Mouse (Mus musculus): Measurements from ENCODE around the gene Ptpre.

Ptpre gene

GRCm38 (mm10) chr7:135646976-135647375 lies 109.7 kb downstream of the Ptpre start:
- WGBS, result 78% methylated on average over 6 of the region's 6 CpGs

DNA sequence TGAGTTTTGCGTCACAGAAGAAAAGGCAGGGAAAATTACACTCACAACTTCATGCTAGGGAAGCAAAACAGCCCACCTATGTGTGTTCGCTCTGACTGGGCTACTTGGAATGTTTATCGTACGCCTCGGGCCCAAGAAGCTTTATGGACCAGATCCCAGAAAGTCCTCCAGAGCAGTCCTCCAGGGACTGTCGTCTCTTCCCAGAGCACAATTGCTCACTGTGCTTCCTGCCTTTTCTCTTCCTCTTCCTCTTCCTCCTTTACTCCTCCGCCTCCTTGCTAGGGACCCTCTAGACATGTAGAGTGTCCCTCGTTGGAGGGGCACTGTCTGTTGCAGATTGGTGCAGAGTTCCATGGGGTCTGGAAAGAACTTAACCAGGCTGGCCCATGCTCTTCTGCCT lies 111.5 kb downstream of the Ptpre start:
- 78% methylated on average over 8 of the region's 8 CpGs for WGBS

- 87% methylated on average over 1 of the region's 1 CpGs for WGBS
Measured at GRCm38 (mm10) chr7:135649306-135649705, 112.0 kb downstream of the Ptpre start.

DNA sequence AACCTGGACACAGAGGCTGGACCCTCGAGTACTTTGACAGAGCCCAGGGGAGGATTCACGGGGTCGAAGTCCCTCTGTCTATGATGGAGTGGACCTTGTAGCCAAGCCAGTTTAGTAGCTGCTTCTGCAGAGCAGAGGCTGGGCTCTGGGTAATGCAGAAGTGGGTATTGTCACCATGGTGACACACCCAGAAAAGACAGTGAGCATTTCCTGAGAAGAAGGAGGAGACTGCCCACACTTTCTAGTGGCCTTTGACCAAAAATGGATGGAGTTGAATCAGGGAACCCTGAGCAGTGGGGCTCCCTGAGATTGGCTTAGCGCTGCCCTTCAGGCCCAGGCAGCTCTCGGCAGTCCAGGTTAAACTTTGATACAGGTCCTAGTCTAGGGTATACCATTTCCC lies 112.8 kb downstream of the Ptpre start:
- WGBS, result 82% methylated on average over 5 of the region's 5 CpGs

- WGBS, result 66% methylated on average over 18 of the region's 18 CpGs
Measured at GRCm38 (mm10) chr7:135651831-135652511, 114.7 kb downstream of the Ptpre start.

DNA sequence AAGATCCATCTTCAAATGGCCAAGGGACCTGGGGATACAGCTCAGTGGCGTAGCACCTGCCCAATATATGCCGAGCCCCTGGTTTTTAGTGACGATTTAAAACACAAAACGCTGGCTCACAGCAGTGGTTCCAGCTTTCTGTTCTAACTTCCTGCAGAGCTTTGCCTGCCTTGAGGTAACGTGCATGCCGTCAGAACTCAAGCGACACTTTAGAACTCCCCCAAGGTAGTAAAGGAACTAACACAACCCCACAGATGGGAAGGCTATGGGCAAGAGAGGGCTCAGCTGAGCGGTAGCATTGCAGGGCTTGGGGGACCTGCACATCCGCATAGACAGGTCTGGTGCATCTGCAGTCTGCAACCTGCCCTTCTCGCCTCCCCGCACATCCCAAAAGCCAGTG lies 115.5 kb downstream of the Ptpre start:
- WGBS, result 79% methylated on average over 11 of the region's 11 CpGs

GRCm38 (mm10) chr7:135653601-135654000 lies 116.3 kb downstream of the Ptpre start:
- 88% methylated on average over 7 of the region's 7 CpGs for WGBS

DNA sequence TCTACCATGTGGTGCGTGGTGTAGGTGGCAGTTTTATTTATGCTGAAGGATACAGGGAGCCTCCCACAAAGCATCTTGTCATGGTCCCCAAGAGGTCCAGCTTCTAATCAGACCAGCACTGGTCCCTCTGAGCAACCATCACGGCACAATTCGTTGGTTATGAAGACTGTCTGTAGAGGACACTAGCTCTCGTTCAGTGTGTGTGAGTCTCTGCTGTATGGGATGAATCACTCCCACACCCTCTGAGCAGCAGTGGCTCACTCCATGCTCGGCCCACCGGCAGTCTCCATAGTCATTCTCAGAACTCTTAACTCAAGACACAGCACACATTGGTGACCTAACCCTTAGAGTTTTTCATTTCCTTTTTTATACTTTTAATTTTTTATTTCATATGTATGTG lies 117.0 kb downstream of the Ptpre start:
- WGBS, result 66% methylated on average over 6 of the region's 6 CpGs

GRCm38 (mm10) chr7:135655113-135655512 lies 117.8 kb downstream of the Ptpre start:
- WGBS, result 52% methylated on average over 4 of the region's 4 CpGs

DNA sequence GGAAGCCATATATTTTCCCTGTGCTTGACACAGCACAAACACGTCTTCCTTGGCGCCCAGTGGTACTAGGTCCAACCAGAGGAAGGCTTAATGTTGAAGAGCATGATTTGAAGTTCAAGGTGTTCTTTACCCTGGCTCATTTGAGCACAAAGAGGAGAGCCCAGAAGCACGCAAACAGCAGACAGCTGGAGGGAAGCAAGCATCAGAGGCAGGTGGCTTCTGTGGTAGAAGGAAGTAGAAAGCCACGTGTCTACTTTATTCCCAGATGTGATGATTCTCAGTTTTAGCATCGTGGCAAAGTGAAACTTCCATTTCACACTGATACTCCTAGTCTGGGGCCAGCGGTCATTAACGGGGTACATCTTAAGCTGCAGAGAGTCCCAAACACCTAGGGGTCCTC lies 120.9 kb downstream of the Ptpre start:
- WGBS, result 91% methylated on average over 7 of the region's 7 CpGs

DNA sequence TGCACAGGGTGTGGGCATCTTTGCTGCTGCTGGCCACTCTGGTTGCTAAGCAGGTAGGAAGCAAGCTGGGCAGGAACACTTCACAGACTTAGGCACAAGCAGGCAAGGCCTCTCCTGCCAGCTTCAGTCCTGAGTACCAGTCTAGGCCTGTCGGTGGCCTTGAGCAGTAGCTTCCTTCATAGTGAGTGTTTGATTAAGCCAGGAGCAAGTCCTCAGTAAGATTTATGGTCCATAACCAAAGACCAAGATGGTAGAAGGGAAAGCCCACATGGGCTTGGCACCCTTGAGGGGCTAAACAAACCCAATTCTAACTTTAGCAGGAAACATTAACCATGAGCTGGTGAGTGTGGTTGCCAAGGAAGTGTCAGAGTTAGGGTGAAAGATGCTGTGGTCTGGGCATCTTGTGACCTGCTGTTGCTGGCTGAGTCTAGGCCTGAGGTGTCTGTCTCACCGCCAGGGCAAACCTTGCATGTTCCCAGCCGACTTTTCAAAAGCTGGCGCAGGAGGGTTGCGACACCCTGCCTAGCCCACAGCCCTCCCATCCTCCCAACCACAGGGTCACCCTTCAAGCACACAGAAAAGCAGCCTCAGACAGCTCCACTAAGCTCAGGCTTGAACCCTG lies 122.1 kb downstream of the Ptpre start:
- WGBS, result 96% methylated on average over 5 of the region's 5 CpGs

DNA sequence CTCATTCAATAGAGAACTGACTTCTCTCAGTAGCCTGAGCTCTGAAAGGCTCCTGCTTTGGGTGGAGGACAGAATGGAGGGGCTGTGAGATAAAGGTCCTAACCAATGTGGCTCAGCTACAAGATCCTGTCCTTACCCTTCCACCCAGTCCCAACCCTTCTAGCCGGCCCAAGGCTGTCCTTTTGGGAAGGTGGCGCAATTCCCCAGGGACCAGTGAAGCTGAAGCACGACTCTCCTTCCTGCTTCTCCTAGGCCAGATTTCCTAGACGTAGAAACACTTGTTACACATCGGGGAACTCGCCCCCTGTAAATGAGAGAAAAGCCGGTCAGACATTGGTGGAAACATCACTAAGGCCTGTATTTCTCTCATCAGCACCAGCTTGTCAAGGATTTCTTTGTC lies 126.9 kb downstream of the Ptpre start:
- WGBS, result 86% methylated on average over 7 of the region's 7 CpGs

- WGBS, result 86% methylated on average over 2 of the region's 2 CpGs
Measured at GRCm38 (mm10) chr7:135666314-135666713, 129.0 kb downstream of the Ptpre start.

- 36% methylated on average over 16 of the region's 16 CpGs for WGBS
Measured at GRCm38 (mm10) chr7:135668852-135669739, 131.8 kb downstream of the Ptpre start.

DNA sequence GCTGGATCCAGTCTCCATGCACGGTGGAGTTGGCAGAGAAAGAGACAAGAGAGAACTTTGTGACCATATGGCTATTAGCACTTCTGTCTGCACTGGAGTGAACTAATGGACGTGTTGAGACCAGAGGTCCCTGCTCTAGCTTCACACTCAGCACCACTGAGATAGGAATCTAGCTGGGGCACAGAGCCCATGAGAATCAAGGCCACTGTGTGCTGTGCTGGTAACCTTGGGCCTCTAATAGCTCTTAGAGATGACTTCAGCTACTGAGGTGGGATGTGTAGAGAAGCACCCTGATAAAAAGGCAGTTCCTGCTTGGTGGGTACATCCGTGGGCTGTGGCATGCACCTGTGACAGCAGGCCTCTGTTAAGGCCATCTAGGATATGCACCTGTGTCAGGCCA lies 136.3 kb downstream of the Ptpre start:
- 69% methylated on average over 3 of the region's 3 CpGs for WGBS

DNA sequence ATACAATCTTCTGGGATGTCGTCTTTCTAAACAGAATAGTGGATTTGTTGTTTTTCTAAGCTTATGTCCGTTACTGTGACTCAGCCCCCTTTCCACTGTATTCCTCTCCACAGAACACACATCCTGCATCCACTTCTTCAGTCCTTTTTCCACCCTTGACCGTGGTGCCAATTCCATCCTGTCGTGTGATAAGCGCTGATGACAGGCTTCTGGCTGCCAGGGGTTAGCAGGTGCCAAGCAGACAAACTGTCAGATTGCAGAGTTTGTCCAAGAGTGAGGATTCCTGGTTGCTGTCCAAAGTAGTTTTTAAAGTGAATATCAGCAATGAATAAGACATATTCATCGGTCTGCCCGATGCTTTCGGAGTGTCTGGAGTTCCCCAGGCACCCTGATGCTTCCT lies 139.4 kb downstream of the Ptpre start:
- 78% methylated on average over 8 of the region's 8 CpGs for whole genome bisulfite sequencing

- 61% methylated on average over 5 of the region's 5 CpGs for WGBS
Measured at GRCm38 (mm10) chr7:135680334-135680733, 143.1 kb downstream of the Ptpre start.

GRCm38 (mm10) chr7:135684098-135684497 lies 146.8 kb downstream of the Ptpre start:
- 58% methylated on average over 4 of the region's 4 CpGs for WGBS

- WGBS, result 92% methylated on average over 7 of the region's 7 CpGs
Measured at GRCm38 (mm10) chr7:135684938-135685337, 147.7 kb downstream of the Ptpre start.

GRCm38 (mm10) chr7:135689396-135689795 lies 152.1 kb downstream of the Ptpre start:
- 92% methylated on average over 7 of the region's 7 CpGs for WGBS

DNA sequence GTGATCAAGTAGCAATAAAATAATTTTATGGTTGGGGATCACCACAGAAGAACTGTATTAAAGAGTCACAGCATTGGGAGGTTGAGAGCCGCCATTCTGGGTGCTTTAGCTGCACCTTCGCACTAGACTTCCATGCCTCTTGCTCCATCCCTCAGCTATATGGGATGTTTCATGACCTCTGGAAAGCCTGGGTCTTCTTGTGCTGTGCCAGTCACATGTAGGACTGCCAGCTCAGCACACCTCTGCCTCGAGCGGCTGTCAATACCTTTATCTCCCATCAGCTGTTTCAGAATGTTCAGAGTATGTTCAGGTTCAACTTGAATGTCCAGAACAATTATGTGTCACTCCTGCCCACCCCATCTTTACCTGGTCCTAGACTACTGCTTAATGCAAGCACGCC lies 154.7 kb downstream of the Ptpre start:
- over 99% methylated on average over 5 of the region's 5 CpGs for WGBS

GRCm38 (mm10) chr7:135694130-135694529 lies 156.8 kb downstream of the Ptpre start:
- 93% methylated on average over 4 of the region's 4 CpGs for WGBS

- 98% methylated on average over 5 of the region's 5 CpGs for whole genome bisulfite sequencing
Measured at GRCm38 (mm10) chr7:135694796-135695195, 157.5 kb downstream of the Ptpre start.
